Mouse (Mus musculus): ENCODE results near the gene Asic4.

DNA sequence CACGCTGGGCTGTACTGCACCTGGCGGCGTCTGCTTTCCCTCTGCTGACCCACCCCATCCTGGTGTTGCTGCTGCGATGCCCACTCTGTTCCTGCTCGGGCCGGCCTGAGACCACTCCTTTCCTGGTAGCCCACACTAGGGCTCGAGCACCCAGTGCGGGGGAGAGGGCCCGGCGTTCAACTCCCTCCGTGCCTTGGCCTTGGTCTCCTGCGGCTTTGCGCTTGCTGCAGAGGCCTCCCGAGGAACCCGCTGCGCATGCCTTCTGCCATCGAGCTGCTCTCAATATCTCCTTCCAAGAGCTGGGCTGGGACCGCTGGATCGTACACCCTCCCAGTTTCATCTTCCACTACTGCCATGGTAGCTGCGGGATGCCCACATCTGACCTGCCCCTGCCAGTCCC lies 59.4 kb downstream of the Asic4 start:
- TF ChIP-seq EP300 (IDR thresholded peaks at IDR 0.05; ENCODE audit: low read depth) (no peak), CTCF (IDR thresholded peaks at IDR 0.05; ENCODE audit: low read depth) (no peak)
